Mouse (Mus musculus) cerebellum, postnatal 4 days (tissue): ENCODE results near the gene Gmds.

Experiments used
- DNase-seq, 2 experiments: peaks; one replicate each; pipeline ENCODE4 v3.0.0; 2022; ENCODE audit warnings: low spot score in 2 of 2, mixed read lengths in 1 of 2

Gmds gene

DNA sequence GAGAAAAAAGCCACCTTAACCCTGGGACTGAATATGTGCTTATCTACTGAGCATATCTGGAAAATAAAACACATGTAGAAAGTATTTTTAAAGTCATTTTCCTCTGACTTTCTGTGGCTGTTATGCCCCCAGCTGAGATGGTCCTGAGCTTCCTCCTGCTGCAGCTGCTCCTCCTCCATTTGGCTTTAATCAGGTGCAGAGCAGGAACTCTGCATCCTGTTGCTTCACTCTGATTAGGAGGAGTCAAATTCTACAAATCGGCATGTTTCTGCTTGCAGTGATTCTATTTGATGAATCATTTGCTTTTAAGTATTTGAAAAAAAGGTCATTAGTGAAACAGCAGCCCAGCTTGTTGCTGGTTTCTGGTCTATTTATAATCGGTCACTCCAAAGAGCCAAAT lies 177.0 kb downstream of the Gmds start:
- no peak for DNase-seq

DNA sequence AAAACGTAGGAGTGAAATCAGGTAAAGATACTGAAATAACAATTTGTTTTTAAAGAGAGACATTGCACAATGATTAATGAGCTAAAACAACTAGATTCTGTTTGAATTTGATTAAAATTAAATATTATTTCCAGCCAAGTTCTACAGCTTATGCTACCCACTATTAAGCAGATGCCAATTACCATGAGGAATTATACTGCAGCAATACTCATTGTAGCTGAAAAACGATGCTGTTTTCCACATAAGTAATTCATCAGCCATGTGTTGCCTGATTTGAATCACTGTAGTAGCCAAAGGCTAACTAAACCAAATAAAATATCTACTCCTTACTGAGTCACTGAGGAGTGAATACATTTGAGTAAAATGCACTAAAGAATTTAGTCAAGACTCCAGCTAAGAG lies 180.3 kb downstream of the Gmds start:
- DNase-seq = no peak

DNA sequence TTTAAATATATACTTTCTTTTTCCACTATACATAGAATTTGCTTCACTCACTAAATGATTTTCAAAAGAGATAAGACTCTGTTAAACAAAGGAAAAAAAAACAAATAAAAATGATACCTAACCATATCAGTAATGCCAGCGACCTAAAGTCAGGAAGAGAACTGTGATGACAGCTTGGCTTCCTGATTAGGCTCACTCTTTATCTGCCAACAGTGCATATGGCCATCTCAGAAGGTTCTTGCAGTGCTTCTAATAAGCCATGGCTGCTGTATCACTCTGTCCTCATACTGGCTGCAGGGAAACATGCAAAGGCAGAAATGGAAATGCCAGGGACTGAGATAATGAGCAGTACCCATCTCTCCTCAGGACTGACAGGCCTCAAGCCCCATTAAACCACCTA lies 192.6 kb downstream of the Gmds start:
- DNase-seq = no peak

DNA sequence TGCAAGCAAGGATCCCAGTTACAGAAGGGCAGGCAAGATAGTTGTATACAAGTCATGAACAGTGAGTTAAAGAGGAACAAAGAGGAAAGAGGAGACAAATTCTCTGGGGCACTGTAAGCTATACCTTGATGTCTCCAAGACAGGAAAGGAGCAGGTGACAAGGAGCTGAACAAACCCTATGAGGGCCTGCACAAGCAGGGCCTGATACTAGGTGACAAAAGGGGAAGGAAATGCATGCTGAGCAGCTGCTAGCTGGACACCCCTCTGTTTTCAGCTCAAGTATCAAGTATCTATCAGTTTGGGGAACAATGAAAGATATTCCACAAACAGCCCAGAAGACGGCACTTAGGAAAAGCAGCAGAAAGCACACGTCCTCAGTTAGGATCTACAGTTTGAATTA lies 193.4 kb downstream of the Gmds start:
- DNase-seq = no peak

DNA sequence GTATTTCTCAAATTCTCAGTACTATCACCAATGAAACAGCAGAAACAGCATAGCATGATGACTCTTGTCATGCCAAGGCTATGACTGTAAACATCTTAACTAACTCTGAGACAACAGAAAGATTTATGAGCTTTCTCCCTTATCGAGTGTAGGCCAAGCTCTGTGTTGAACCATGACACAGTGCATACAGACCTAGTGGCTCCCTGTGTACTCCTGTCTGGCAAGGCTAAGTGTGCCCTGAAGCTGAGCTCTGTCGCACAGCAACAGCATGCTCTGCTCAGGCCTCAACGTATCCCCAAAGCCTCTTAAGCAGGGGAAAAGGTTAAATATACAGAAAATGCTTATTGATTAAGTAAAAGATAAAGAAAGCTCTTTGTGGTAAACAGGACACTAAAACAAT lies 194.9 kb downstream of the Gmds start:
- DNase-seq = no peak

DNA sequence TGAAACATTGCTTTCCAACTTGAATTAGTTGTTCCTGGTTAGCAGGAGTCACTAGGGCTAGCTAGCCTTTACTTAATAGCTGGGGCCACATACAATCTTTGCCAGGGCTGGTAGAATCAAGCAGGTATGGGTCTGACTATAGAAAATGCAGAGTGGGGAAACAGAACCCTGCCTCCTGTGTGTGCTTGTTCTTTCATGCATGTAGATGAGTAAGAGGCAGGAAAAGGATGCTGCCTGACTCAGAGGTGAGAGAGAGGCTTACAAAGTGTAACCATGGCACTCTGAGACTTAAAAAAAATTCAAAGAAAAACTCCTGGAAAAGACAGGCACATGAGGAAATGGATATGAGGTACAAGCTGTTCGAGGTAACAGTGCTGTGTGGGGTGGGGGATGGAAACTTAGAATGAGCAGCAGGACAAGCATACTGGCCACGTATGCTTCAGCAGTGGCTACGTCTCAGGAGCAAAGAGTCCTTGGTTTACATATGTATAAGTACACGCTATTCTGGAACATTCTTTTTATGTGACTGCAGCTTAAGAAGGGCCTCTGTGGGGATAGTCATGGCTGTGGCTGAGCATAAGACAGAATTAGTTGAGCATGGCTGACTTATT lies 203.8 kb downstream of the Gmds start:
- no peak for DNase-seq

DNA sequence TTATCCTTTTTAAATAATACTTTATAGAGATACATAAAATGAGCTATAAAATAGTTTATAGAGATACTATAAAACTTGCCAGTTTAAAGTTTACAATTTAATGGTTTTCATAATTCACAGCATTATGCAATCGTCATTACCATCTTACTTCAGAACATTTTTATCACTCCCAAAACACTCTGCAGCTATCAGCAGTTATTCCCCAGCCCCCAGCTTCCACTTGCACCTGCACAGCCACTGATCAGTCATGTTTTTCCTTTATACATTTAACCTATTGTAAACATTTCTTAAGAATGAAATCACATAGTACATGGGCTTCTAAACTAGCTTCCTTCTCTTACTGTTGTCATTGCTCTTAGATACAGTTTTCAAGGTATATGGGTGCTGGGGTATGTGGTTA lies 208.6 kb downstream of the Gmds start:
- DNase-seq = no peak

DNA sequence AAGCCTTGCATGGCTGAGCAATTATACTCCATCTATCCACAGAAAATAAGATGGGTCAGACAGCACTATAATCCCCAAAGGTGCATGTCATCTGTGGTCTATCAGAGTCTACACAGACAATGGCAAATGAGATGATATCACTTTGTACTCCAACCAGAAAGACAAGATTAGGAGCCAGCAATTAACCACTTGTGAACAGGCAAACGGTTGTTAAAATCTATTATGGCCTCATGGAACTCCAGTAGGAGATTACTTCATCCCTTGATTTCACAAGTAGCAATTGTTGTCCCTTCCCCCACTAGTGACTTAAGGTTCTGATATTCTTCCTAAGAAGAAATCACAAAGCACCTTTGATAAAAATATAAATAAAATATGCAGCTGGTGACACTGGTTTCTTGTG lies 220.2 kb downstream of the Gmds start:
- no peak for DNase-seq

DNA sequence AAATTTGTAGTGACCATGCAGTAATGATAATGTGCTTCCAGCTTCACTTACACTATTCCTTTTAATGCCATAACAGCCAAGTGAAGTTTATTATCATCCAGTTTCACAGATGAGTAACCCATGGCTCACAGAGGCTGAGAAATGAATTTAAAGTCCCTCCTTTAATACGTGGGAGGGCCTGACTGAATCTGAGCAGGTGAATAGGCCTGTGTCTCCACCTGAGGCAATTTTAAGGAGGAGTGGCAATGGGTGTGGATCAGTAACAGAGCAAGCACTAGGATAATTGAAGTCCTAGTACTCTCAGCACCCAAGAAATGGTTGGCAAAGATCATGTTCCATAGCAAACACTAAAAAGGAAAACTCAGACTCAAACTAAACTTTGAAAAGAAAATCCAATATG lies 223.1 kb downstream of the Gmds start:
- no peak for DNase-seq

DNA sequence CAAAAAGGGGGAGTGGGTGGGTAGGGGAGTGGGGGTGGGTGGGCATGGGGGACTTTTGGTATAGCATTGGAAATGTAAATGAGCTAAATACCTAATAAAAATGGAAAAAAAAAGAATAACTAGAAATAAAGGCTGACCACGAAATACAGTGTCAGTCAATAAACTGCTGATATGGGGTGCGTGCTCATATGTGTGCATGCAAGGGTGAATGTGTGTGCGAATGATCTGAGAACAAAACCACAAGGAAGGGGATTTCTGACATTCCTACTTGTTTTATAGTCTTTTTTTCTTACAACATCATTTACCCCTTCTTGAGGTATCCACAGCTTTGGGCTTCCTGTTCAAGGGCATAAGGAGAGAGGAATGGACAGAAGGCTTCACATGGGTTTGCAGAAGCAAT lies 224.7 kb downstream of the Gmds start:
- DNase-seq = no peak

DNA sequence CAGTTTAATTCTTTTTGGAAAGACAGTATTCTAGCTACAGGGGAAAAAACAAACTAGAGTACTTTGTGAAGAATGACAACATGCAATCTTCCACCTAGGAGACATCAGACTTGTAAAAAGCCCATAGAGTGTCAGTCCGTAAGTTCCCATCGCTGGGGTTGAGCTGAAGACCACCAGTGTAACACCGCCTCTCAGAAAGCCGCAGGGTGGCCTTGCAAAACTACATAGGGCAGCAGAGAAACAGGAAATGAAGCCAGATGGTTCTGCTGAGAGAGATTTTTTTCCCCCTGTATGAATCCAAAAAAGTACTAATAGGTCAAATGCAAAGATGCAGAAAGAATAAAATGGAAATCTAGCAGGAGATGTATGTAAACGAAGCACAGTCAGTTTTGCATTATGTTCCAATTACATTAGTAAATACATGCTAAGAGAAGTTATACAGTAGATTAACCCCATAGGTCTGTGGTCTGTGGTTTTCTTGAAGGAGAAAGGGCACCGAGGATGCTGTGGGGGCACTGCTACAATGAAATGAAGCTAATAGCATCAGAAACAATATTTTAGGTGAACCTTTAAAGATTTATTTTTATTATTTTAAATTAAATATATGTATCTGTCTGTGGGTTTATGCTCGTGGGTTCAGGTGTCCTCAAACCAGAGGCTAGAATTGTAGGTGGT lies 250.1 kb downstream of the Gmds start:
- no peak for DNase-seq

DNA sequence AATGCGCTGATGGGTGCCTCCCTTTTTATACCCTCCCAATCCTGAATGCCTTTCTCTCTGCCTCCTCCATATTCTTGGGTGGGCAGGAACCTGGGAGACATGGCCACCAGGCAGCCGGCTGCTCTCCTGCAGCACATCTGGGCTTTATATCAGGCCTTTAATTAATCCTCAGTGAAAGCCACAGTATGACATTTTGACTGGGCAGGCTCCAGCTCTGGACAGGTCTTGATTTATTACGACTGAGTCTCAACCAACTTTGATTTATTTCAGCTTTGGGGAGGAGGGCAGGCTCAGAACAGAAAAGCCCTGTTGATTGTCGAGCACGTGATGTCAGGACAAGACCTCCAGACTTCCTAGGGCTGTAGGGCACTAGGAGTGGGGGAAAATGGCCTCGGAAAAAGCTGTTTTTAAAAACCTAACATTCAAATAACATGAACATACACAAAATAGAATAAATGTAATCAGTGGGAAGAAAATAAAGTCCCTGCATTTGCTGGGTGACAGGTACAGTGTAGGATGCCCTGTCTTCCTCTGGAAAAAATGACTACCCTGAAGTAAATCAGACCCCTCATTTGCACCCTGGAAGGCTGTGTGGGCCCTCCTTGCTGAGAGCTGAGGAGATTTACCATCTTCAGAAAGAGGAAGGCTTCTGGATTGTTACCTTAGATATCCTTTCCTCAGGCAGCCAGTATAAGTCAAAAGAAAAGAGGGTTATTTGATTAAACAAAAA lies 257.9 kb downstream of the Gmds start:
- no peak for DNase-seq

DNA sequence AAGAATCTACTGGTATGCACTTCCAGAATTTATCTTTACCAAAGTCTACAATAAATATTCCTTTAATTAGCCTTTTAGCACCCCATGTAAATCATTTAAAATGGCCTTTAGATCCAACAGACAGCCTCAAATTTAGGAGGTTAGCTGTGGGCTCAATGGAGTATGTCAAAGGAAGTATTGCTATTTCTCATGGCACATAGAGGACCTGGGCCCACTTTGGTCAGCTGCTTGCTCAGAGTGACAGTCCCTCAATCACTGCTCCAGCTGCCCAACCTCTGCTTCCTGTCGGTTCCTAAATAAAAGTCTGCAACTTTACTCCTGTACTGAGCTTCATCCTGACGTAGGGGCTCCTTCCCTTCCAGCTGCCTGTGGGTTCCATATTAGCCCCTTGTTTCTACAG lies 264.9 kb downstream of the Gmds start:
- DNase-seq = no peak

DNA sequence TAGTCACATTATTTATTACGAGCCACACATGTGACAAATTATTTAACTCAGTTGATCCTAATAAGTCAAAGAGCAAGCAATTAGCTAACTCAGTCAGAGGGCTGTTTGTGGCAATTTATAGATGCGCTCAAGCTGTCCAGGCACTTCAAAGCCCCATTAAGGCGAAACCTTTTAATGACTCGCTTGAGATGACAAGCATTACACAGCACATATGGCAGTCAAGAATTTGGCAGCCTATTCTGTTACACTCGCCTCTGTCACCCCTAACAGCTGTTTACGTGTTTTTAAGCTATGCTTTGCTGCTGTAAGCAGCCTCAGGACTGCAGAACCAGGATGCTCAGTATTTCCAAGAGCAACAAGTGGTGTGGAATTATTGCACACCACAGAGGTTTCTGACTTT lies 283.2 kb downstream of the Gmds start:
- no peak for DNase-seq

DNA sequence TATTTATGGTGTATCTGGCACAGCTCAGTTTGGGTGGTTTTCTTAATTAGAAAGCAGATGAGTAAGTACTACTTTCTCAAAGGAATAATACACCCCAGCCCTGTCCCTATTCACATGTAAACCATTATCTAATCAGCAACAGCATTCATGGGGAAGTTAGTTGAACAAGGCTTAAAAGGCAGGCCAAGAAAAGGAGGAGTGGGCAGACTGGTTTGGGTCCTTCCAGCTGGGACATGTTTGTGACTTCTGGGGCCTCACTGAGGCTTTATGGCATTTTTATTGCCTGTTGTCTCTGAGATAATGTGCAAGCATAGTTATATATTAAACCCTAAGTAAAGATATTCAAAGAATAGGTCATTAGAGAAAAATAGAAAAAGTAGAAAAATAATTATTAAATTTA lies 285.0 kb downstream of the Gmds start:
- DNase-seq = no peak

DNA sequence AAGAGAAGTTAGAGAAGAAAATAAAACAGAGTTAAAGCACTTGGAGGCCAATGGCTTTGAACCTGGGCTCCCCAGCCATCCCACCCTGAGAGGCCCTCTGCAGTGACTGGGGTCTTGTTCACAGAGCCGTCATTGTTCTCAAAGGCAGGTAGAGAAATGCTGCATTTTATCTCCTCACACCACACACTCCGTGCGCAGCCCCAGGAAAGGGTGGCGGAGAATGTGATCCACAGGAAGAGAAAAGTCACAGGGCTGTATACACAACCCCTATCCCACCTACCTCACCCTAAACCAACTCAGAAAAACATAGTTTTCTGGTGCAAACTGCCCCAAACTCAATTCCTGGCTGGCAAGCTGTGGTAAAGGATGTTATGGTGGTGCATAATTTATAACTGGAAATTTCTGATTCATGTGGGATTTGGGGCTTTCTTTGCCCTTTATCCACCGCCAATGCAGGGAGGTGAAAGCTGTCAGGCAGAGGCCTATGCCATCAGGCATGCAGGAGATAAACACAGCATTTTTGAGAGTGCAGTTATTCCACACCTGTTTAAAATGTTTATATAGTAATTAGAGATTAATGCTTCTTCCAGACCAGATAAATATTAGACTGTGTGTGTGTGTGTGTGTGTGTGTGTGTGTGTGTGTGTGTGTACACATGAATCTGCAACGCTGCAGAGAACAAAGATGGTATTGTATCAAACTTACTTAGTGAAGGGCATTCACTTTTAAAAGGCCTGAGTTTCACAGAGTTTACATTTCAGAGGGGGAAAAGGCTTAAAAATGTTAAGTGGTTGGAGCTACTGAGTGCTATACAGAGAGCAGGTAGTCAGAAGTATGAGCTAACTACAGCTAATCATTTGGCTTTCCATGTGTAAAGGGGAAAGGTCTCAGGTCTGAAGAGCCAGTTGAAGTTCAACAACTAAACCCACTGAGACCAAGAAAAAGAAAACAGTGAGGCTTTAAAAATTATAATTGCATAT lies 290.3 kb downstream of the Gmds start:
- DNase-seq = no peak

DNA sequence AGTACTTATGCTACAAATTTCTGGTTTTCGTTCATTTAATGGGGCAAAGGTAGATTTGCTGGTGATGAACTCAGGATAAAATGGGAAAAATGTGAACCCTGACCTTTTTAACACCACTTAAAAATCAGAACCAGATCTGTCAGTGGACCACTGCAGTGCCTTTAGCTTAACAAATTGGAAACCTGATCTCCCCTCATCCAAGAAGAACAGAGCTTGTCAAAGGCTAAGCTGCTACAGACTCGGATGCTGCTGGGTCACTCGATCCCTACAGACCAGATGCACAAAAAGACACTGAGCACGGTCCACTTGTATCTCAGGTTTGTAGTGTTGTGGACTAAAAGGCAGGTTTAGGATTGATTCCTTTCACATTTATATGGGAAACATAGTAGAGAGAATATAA lies 291.6 kb downstream of the Gmds start:
- no peak for DNase-seq

DNA sequence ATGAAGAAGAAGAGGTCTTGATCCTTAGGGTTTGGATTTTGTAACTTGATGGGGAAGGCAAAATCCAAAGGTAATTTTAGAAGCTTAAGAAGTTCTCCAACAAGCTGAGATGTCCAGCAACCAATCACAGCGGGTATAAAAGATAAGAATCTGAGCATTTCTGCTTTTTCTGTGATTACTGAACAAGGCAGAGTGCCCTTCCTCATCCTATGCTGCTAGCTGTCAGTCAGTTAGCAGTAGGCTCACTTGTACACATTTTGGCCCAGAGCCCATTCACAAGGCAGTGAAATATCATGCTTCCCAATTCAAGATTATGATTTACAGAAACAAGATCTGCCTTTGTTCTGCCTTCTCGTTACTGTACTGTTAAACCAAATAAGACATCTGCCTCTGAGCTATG lies 295.8 kb downstream of the Gmds start:
- DNase-seq = no peak

DNA sequence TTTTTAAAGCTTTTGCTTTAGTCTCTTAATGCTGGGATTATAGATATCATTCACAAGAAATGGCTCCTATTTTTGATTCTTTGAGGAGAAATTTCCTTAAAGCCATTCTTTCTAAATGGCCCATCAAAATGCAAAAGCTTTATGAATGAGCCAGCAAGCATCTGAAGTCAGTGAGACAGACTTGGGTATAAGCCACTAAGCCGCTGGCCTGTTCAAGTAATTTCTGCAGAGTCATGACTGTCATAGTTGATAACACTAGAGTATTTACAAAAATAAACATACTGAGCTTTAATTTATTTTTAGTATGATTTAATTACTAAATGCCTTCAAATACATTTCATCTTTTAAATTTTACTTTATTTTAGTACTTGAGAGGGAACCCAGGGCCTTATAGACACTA lies 297.7 kb downstream of the Gmds start:
- no peak for DNase-seq

DNA sequence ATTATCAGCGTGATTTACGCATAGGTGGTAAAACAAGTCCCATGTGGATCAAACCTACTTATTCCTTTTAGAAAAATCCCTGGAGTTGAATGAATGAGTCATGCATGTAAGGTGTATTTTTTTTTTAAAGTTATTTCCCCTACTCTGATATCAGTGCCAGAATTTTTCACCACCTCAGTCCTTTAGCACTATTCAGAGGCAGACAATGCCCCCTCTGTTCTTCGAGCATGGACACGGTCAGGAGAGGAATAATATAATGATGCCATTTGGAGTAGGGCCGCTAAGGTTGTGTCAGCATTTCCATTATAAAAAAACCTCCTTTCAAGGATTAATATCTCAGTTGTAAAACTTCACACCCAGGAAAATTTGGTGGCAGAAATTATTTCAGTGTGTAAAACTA lies 301.6 kb downstream of the Gmds start:
- no peak for DNase-seq

DNA sequence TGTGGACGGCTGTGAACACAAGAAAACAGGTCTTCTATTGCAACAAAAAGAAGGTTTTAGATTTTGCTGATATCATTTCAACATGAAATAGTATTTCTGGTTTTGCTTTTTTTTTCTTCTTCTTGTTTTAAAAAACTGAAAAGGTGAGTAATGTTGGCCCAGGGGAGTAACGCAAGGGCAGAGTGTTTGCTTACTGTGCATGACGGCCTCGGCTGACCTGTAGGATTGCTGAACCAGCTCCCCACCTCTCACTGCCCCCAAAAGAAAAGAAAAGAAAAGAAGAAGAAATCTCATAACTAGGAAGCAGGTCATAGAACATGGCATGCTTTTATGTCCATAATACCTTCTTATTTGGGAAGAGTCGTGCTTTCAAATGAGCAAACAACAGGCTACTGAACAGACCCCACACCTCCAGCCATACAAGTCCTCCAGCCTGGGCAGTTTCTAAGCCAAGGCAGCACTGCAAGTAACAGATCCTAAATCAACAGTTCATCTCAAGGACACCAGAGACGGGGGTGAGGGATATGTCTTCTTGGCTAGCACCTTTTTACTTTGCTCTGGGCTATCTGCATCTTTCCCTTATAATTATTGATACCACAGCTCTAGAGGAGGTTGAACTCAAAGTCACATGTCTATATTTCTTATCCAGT lies 303.6 kb downstream of the Gmds start:
- no peak for DNase-seq

DNA sequence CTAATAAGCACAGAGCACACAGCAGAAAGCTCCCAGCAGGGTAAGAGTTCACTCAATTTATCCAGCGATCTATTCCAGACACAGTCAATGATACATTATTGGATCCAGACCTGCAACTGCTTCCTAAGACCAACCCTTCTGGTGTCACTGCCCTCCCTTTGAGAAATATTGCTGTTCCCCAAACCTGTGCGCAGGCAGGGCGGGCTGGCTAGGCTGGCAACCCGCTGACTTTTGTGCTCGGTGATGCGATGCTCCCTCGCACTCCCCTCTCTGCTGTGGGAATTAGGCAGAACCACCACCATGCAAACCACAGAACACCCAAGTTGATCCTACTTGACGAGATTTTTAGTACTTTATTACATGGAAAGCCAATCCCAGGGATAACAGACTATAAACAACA lies 304.4 kb downstream of the Gmds start:
- no peak for DNase-seq
